Mouse (Mus musculus) hindbrain, embryonic 14.5 days (tissue): ENCODE data around the gene Aen. TPM values are rescaled to one million over a fixed set of nuclear protein-coding genes. Genes with fewer than 3 reads are reported as not detected.

Source experiments
- ATAC-seq: fragments of 200-750 bp; cut with Nextera tagmentation; 2 replicates; pipeline ENCODE4 v1.8.0; 2017; ENCODE audit warnings: moderate number of reproducible peaks, mild to moderate bottlenecking, moderate TSS enrichment, moderate library complexity; ENCODE audit not compliant: low FRiP score
- DNase-seq: peaks from one replicate; pipeline ENCODE4 v3.0.0-alpha.2; 2015; ENCODE audit warnings: low spot score
- H3K27ac ChIP-seq: fragments of 300-500 bp; sonication (generic); 2 replicates; pipeline ENCODE4 v1.5.1; 2014; ENCODE audit warnings: mild to moderate bottlenecking, moderate library complexity
- H3K27me3 ChIP-seq: fragments of 300-500 bp; sonication (generic); 2 replicates; pipeline ENCODE4 v1.6.1; 2014; ENCODE audit warnings: mild to moderate bottlenecking, low read length, mixed read lengths; ENCODE audit not compliant: control insufficient read depth, insufficient read depth
- H3K36me3 ChIP-seq: fragments of 300-500 bp; sonication (generic); replicated peaks from 2 replicates; pipeline ENCODE4 v1.6.1; 2014; ENCODE audit not compliant: control insufficient read depth, insufficient read depth
- H3K4me1 ChIP-seq: fragments of 300-500 bp; sonication (generic); replicated peaks from 2 replicates; pipeline ENCODE4 v1.6.1; 2014; ENCODE audit warnings: antibody characterized with exemption, low read length, mixed read lengths; ENCODE audit not compliant: control insufficient read depth, insufficient read depth
- H3K4me2 ChIP-seq: fragments of 300-500 bp; sonication (generic); replicated peaks from 2 replicates; pipeline ENCODE4 v1.6.1; 2014; ENCODE audit warnings: mild to moderate bottlenecking, moderate library complexity
- H3K4me3 ChIP-seq: fragments of 300-500 bp; sonication (generic); replicated peaks from 2 replicates; pipeline ENCODE4 v1.5.1; 2014; ENCODE audit warnings: mild to moderate bottlenecking, low read length
- H3K9ac ChIP-seq: fragments of 300-500 bp; sonication (generic); 2 replicates; pipeline ENCODE4 v1.6.1; 2014
- H3K9me3 ChIP-seq: fragments of 300-500 bp; sonication (generic); 2 replicates; pipeline ENCODE4 v1.6.1; 2016; ENCODE audit warnings: low read length; ENCODE audit not compliant: control insufficient read depth
- WGBS: fragments of 180-500 bp; shearing (Covaris S2); extraction: QIAGEN DNeasy Blood & Tissue Kit; methylation state at CpG from one replicate; pipeline ENCODE4 v1.1.7; 2014; 5-methylcytosine and 5-hydroxymethylcytosine counted together
- polyA plus RNA-seq: library from polyadenylated mRNA; unstranded; fragments of >200 nt; fragmentation: Nextera tagmentation; extraction: Ambion mirVana; gene quantifications from 2 replicates; pipeline ENCODE4 v1.2.1, GENCODE M21; 2014

Aen gene
- polyA plus RNA-seq, 1 experiment from 2014 or later: 42.0 TPM

DNA sequence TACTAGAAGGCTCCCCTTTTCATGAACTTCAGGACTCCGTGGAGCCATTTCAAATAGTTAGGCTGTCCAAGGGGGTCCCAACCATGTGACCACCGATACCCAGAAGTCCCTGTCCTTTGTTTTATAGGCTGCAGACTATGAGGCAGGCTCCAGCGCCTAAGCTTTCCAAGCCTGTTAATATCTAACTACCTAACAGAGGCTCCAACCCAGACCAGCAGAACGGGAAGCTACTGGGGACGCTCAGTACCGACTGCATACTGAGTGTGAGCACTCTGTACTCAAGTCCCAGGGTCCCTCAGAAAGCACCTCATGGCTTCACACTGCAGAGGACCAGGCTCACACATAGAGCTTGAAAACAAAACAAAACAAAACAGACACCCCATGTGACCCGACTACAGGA lies 26.9 kb downstream of the Aen start:
- H3K27me3 ChIP-seq: no peaks in the 10 kb centered on the region
- no peak overlapping the region for H3K4me3 ChIP-seq
- ATAC-seq: no peak
- H3K27ac ChIP-seq: no peak overlapping the region
- H3K4me1 ChIP-seq: no peaks in the 10 kb centered on the region
- no peak overlapping the region for H3K4me2 ChIP-seq
- no peak for DNase-seq
- no peaks in the 10 kb centered on the region for H3K36me3 ChIP-seq
- no peak overlapping the region for H3K9ac ChIP-seq
- H3K9me3 ChIP-seq: no peaks in the 10 kb centered on the region
- WGBS: 51% methylated on average over 7 of the region's 7 CpGs

DNA sequence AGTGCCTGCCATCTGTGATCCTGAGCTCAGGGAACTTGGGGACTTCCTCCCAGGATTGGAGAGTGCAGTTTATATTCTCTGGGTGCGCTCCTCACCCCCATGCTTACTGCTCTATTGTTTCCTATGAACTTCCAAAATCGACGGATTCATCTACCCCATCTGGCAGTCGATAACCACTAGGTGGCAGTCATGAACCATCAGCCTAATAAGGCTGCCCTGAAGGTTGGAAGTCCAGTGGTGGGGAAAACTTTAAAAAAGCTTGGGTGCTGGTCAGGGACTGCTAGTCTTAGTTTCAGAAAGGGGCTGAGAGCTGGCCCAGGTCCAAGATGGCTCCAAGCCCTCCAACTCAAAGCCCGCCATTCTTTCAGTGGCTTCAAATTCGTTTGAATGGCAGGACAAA lies 28.6 kb downstream of the Aen start:
- DNase-seq: peak; percentile 93
- peak; percentile 31; the same call in 1 of the 2 replicates for ATAC-seq
- Histone ChIP-seq H3K27ac (no peak overlapping the region), H3K4me1 (no peaks in the 10 kb centered on the region), H3K27me3 (no peaks in the 10 kb centered on the region), H3K9ac (no peak overlapping the region), H3K36me3 (no peaks in the 10 kb centered on the region), H3K9me3 (no peaks in the 10 kb centered on the region), H3K4me2 (no peak overlapping the region), H3K4me3 (no peak overlapping the region)
- WGBS: 9% methylated on average over 6 of the region's 6 CpGs

DNA sequence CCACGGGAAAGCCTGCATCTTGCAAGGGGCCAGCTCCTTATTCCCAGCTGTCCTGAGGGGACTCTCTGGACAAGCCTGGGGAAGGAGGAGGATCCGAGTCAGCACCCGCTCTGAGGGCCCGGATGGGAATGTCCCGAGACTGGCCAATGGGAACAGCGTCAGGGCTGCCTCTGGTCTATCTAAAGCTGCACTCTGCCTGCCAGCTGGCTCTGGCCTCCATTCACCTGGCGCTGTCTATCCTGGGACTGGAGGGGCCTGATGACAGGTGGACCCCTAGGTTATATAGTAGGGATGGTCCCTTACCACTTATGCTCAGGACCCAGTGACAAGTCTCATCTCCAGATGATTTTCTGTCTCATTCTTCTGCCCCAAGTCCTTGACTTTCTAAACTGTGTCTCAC lies 29.1 kb downstream of the Aen start:
- WGBS: 72% methylated on average over 7 of the region's 7 CpGs
- no peaks in the 10 kb centered on the region for H3K4me1 ChIP-seq
- no peaks in the 10 kb centered on the region for H3K36me3 ChIP-seq
- H3K4me3 ChIP-seq: no peak overlapping the region
- H3K9ac ChIP-seq: no peak overlapping the region
- no peaks in the 10 kb centered on the region for H3K9me3 ChIP-seq
- no peak overlapping the region for H3K27ac ChIP-seq
- ATAC-seq: 0 out of 2 replicates have a peak, but pooled peaks have one; percentile 10
- H3K4me2 ChIP-seq: no peak overlapping the region
- no peak for DNase-seq
- H3K27me3 ChIP-seq: no peaks in the 10 kb centered on the region

DNA sequence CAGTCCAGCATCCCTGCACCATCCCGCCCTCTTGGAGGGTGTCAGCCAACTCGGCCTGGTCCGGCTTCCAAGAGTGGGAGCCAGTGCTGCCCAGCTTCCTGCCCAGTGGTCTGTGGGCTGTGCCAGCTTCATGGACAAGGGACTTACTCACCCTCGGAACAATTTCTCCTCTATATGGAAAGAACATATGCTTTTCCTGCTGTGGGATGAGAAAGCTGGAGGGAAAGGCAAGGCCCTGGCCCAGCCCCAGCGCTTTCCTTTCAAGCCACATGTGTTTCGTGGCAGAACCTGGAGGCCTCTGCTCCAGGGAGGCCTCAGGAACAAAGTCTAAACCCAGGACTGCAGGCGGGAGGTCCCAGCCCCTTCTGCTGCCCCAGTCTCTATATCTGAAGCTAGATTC lies 30.0 kb downstream of the Aen start:
- Histone ChIP-seq H3K9ac (no peak overlapping the region), H3K4me2 (no peak overlapping the region), H3K27ac (no peak overlapping the region), H3K36me3 (no peaks in the 10 kb centered on the region), H3K4me3 (no peak overlapping the region), H3K9me3 (no peaks in the 10 kb centered on the region), H3K27me3 (no peaks in the 10 kb centered on the region), H3K4me1 (no peaks in the 10 kb centered on the region)
- DNase-seq (no peak), ATAC-seq (no peak)
- 83% methylated on average over 7 of the region's 7 CpGs for WGBS

DNA sequence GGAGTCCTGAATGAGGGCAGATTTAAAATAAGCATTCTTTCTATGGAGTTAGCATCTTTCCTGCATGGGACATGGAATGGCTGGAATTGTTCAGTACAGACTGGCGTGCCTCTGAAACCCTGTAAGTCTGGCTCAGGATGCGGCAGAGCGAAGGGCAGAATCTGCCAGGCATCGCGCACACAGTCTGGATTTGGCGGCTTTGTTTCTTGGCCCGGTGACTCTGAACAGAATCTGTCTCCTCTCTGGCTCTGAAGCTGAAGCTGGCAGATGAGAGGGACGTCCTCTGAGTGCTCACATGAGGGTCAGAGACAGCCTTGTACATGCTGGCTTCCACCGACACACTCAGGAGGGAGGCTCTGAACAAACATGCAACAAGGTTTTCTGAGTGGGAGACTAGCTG lies 30.5 kb downstream of the Aen start:
- 77% methylated on average over 9 of the region's 9 CpGs for WGBS
- DNase-seq (no peak), ATAC-seq (no peak)
- Histone ChIP-seq H3K4me2 (no peak overlapping the region), H3K4me1 (no peaks in the 10 kb centered on the region), H3K36me3 (no peaks in the 10 kb centered on the region), H3K9ac (no peak overlapping the region), H3K27me3 (no peaks in the 10 kb centered on the region), H3K9me3 (no peaks in the 10 kb centered on the region), H3K27ac (no peak overlapping the region), H3K4me3 (no peak overlapping the region)

DNA sequence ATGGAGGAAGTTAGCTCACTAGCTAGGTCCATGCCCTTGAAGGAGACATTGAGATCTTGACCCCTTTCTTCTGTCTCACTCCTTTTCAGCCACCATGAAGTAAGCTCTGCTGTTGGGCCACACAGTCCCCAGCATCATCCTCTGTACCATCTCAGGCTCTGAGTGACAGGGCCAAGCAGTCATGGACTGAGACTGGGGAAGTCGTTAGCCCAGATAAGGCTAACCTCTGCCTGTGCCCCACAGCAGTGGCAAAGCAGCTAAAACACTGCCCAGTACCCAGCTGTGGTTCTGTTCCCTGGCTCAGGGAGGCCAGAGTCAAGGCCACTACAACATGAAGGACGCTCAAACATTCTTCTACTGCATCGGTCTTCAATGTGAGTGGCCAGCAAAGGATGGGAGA lies 31.6 kb downstream of the Aen start:
- Histone ChIP-seq H3K27ac (no peak overlapping the region), H3K9ac (no peak overlapping the region), H3K27me3 (no peaks in the 10 kb centered on the region), H3K4me2 (no peak overlapping the region), H3K36me3 (no peaks in the 10 kb centered on the region), H3K4me3 (no peak overlapping the region), H3K4me1 (no peaks in the 10 kb centered on the region), H3K9me3 (no peaks in the 10 kb centered on the region)
- ATAC-seq: no peak
- DNase-seq: no peak
- 88% methylated on average over 3 of the region's 3 CpGs for WGBS

DNA sequence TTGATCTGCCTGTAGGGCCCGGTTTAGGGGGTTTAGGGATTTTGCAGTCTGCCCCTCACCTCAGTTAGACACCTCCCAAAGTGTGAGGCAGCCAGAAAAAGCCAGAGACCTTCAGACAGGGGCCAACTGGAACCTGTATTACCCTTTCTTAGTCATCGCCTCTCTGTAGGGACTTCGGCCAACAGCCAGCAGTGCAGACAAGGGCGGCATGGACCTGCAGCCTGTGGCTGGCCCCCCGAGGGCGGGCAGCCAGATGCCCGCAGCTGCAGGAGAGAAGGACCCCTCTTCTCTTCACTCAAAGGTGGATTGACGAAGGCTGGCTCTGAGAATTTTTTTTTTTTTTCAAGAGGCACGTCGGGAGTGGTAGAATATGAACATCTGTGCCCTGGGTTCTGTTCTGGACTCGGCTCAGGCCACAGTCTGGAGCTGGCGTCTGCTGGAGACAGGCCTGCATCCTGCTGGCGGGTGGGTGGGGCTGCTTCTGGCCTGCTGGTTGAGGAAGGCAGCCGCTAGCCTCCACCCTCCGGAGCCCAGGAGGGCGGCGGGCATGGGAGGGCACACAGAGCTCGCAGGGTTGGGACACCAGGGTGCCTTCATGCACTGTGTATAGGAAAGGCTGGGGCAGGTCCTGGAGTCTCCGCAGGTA lies 43.4 kb downstream of the Aen start:
- no peaks in the 10 kb centered on the region for H3K36me3 ChIP-seq
- H3K4me3 ChIP-seq: no peak overlapping the region
- H3K4me2 ChIP-seq: no peak overlapping the region
- H3K27ac ChIP-seq: no peak overlapping the region
- H3K9ac ChIP-seq: no peak overlapping the region
- WGBS: 58% methylated on average over 19 of the region's 19 CpGs
- H3K27me3 ChIP-seq: no peaks in the 10 kb centered on the region
- ATAC-seq (no peak), DNase-seq (no peak)
- H3K9me3 ChIP-seq: no peaks in the 10 kb centered on the region
- no peaks in the 10 kb centered on the region for H3K4me1 ChIP-seq

DNA sequence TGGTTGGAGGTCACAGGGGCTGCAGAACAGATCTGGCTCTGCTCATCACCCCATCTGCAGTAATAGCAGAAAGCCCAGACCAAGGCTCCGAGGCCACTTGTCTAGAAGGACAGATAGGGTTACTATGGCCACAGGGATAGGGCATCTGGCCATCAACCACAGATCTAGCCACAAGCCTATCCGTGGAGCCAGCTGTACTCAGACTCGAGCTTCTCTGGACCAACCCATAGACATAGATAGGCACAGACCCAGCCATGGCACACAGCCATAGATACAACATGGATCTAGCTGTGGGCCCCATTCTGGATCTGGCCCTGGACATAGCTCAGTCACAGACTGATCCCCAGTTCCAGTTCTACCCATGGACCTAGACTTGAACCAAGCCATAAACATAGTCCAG lies 45.3 kb downstream of the Aen start:
- Histone ChIP-seq H3K9me3 (no peaks in the 10 kb centered on the region), H3K4me2 (no peak overlapping the region), H3K27ac (no peak overlapping the region), H3K27me3 (no peaks in the 10 kb centered on the region), H3K9ac (no peak overlapping the region), H3K4me3 (no peak overlapping the region), H3K36me3 (no peaks in the 10 kb centered on the region), H3K4me1 (no peaks in the 10 kb centered on the region)
- no peak for ATAC-seq
- no peak for DNase-seq
- 92% methylated on average over 3 of the region's 3 CpGs for WGBS

DNA sequence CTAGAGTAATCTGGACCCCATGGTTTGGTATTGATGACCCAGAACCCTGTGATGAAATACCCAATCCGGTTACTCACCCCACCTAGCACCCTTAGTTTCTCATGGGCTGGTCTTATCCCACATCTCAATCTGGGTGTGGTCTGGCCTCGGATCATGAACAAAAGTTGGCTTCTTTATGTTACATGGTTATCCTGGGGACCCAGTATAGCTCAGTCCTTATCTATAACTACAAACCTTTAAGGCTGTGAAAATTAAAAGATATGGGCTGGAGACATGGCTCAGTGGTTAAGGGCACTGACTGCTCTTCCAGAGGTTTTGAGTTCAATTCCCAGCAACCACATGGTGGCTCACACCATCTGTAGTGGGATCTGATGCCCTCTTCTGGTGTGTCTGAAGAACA lies 46.9 kb downstream of the Aen start:
- ATAC-seq: no peak
- DNase-seq: no peak
- H3K4me2 ChIP-seq: no peak overlapping the region
- H3K27ac ChIP-seq: no peak overlapping the region
- 93% methylated on average over 2 of the region's 2 CpGs for WGBS
- H3K4me3 ChIP-seq: no peak overlapping the region
- no peaks in the 10 kb centered on the region for H3K27me3 ChIP-seq
- no peaks in the 10 kb centered on the region for H3K9me3 ChIP-seq
- H3K9ac ChIP-seq: no peak overlapping the region
- H3K4me1 ChIP-seq: no peaks in the 10 kb centered on the region
- no peaks in the 10 kb centered on the region for H3K36me3 ChIP-seq
